Mouse (Mus musculus) heart, embryonic 16.5 days (tissue): ENCODE results near the gene Fcho2. TPM values are rescaled to one million over a fixed set of nuclear protein-coding genes. Genes with fewer than 3 reads are reported as not detected.

ENCODE experiments used
- ATAC-seq: fragments of 200-750 bp; cut with Nextera tagmentation; replicated peaks from 2 replicates; pipeline ENCODE4 v1.8.0; 2017; ENCODE audit warnings: moderate number of reproducible peaks; ENCODE audit not compliant: insufficient read depth, low FRiP score; ENCODE audit errors: extremely low read depth
- H3K27ac ChIP-seq: fragments of 300-500 bp; sonication (generic); 2 replicates; pipeline ENCODE4 v1.5.1; 2014; ENCODE audit warnings: mild to moderate bottlenecking, low read length, control low read depth, moderate library complexity
- H3K27me3 ChIP-seq: fragments of 300-500 bp; sonication (generic); 2 replicates; pipeline ENCODE4 v1.6.1; 2014; ENCODE audit warnings: low read length, mixed read lengths; ENCODE audit not compliant: control insufficient read depth, insufficient read depth
- H3K36me3 ChIP-seq: fragments of 300-500 bp; sonication (generic); 2 replicates; pipeline ENCODE4 v1.6.1; 2014; ENCODE audit not compliant: control insufficient read depth, insufficient read depth
- H3K4me1 ChIP-seq: fragments of 300-500 bp; sonication (generic); 2 replicates; pipeline ENCODE4 v1.6.1; 2014; ENCODE audit warnings: low read length, mixed read lengths; ENCODE audit not compliant: control insufficient read depth, insufficient read depth
- H3K4me2 ChIP-seq: fragments of 300-500 bp; sonication (generic); 2 replicates; pipeline ENCODE4 v1.6.1; 2014; ENCODE audit warnings: low read depth, mild to moderate bottlenecking, control low read depth, low read length
- H3K4me3 ChIP-seq: fragments of 300-500 bp; sonication (generic); 2 replicates; pipeline ENCODE4 v1.5.1; 2014; ENCODE audit warnings: mild to moderate bottlenecking, control low read depth, low read length
- H3K9ac ChIP-seq: fragments of 300-500 bp; sonication (generic); 2 replicates; pipeline ENCODE4 v1.6.1; 2014; ENCODE audit warnings: low read length, control low read depth
- H3K9me3 ChIP-seq: fragments of 300-500 bp; sonication (generic); replicated peaks from 2 replicates; pipeline ENCODE4 v1.6.1; 2016; ENCODE audit warnings: low read length; ENCODE audit not compliant: control insufficient read depth
- WGBS: fragments of 180-500 bp; shearing (Covaris S2); extraction: QIAGEN DNeasy Blood & Tissue Kit; methylation state at CpG from one replicate; pipeline ENCODE4 v1.1.7; 2014; 5-methylcytosine and 5-hydroxymethylcytosine counted together
- polyA plus RNA-seq: library from polyadenylated mRNA; unstranded; fragments of >200 nt; fragmentation: Nextera tagmentation; extraction: Ambion mirVana; gene quantifications from 2 replicates; pipeline ENCODE4 v1.2.1, GENCODE M21; 2015

The Fcho2 gene
- polyA plus RNA-seq, 1 experiment from 2014 or later, result 28.2 TPM

DNA sequence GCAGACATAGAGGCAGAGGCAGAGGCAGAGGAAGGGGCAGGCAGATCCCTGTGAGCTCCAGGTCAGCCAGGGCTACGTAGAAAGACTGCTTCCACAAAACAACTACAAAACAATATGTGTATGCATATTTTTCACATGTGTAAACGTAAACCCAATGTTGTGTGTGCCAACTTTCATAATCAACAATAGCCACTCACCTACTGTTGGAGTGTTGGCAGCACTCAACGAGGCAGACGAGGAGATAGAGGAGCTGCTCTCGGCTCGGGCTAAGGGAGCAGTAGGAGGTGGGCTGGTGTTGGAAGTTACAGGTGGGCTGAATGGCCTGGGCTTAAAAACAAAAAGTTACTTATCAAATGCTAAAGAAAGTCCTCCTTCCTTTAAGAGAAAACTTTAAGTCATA is 72.0 kb downstream of the Fcho2 start:
- 79% methylated on average over 6 of the region's 6 CpGs for WGBS
- Histone ChIP-seq H3K9me3 (no peaks in the 10 kb centered on the region), H3K4me1 (no peaks in the 10 kb centered on the region), H3K36me3 (peaks cover 29% of the 10 kb centered on the region), H3K27ac (no peak overlapping the region), H3K4me2 (no peak overlapping the region), H3K4me3 (no peak overlapping the region), H3K27me3 (no peaks in the 10 kb centered on the region), H3K9ac (no peak overlapping the region)
- ATAC-seq, result no peak

DNA sequence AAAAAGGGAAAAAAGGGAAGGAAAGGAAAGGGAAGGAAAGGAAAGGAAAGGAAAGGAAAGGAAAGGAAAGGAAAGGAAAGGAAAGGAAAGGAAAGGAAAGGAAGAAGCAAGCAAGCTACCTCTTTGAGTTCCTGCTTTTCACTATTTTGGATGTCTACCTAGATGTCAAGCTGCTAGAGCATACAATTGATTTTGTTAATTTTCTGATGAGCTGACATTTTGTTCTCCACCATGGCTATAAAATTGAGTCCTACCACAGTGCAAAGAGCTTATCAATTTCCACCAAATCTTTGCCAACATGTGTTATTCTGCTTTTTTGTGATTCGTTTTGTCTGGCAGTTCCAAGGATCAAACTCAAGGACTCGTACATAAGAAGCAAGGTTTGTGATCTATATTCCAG is 77.0 kb downstream of the Fcho2 start:
- Histone ChIP-seq H3K27me3 (no peaks in the 10 kb centered on the region), H3K9ac (no peak overlapping the region), H3K27ac (no peak overlapping the region), H3K4me1 (no peaks in the 10 kb centered on the region), H3K4me3 (no peak overlapping the region), H3K9me3 (no peaks in the 10 kb centered on the region), H3K36me3 (peaks cover 13% of the 10 kb centered on the region), H3K4me2 (no peak overlapping the region)
- 92% methylated on average over 2 of the region's 2 CpGs for WGBS
- ATAC-seq, result no peak

DNA sequence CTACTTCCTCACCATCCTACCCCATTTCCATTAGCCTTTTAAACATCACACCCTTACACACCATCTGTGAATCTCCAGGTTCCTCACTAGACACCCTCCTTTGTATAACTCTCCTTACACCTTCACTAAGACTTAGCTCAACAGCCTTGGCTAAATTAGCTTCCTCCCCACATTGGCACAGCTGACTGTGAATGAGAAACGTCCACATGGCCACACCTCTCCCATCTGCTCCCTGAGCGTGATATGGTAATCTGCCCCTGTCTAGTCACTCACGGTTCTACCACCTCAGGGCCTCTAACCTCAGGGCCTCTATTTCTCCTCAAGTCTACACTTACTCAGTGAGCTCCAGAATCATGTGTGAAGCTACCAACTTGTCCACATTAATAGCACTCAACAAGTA is 82.0 kb downstream of the Fcho2 start:
- WGBS, result 42% methylated on average over 3 of the region's 3 CpGs
- no peak overlapping the region for H3K4me3 ChIP-seq
- H3K36me3 ChIP-seq, result peaks cover 28% of the 10 kb centered on the region
- H3K4me1 ChIP-seq, result no peaks in the 10 kb centered on the region
- no peak overlapping the region for H3K9ac ChIP-seq
- H3K27me3 ChIP-seq, result no peaks in the 10 kb centered on the region
- H3K27ac ChIP-seq, result no peak overlapping the region
- ATAC-seq, result no peak
- no peaks in the 10 kb centered on the region for H3K9me3 ChIP-seq
- H3K4me2 ChIP-seq, result no peak overlapping the region

- Histone ChIP-seq H3K27me3 (no peaks in the 10 kb centered on the region), H3K4me3 (no peak overlapping the region), H3K9ac (no peak overlapping the region), H3K27ac (no peak overlapping the region), H3K36me3 (peaks cover 38% of the 10 kb centered on the region), H3K4me1 (no peaks in the 10 kb centered on the region), H3K4me2 (no peak overlapping the region), H3K9me3 (no peaks in the 10 kb centered on the region)
- no peak for ATAC-seq
- WGBS, result 43% methylated on average over 1 of the region's 1 CpGs
These were observed 85.8 kb downstream of the Fcho2 start for GRCm38 (mm10) chr13:98729271-98730062.

GRCm38 (mm10) chr13:98726494-98726893 is 88.8 kb downstream of the Fcho2 start:
- no peaks in the 10 kb centered on the region for H3K4me1 ChIP-seq
- no peak overlapping the region for H3K4me3 ChIP-seq
- H3K9ac ChIP-seq, result no peak overlapping the region
- no peaks in the 10 kb centered on the region for H3K9me3 ChIP-seq
- WGBS, result 59% methylated on average over 4 of the region's 4 CpGs
- H3K36me3 ChIP-seq, result peaks cover 31% of the 10 kb centered on the region
- H3K27me3 ChIP-seq, result no peaks in the 10 kb centered on the region
- no peak overlapping the region for H3K27ac ChIP-seq
- 0 out of 2 replicates have a peak, but pooled peaks have one; percentile 52 for ATAC-seq
- H3K4me2 ChIP-seq, result no peak overlapping the region

DNA sequence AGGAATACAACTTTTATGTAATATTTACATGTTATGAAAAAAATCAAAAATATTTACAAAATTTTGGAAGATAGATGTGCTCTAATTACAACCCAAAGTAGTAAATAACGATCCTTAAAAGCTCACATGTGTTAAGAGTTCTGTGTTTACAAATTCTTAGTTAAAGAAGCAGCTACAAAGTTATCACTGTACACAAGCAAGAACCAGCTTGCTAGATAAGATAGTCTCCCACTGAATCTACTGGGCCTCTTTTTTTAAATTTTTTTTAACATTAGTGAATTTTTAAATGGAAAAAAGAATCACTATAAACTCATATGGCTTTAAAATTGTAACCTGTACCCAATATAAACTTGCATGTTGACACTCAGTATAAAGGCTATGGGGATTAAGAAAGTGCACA is 91.8 kb downstream of the Fcho2 start:
- no peak overlapping the region for H3K9ac ChIP-seq
- no peaks in the 10 kb centered on the region for H3K9me3 ChIP-seq
- WGBS, result 74% methylated on average over 1 of the region's 1 CpGs
- H3K27ac ChIP-seq, result no peak overlapping the region
- H3K4me3 ChIP-seq, result no peak overlapping the region
- H3K4me1 ChIP-seq, result no peaks in the 10 kb centered on the region
- H3K27me3 ChIP-seq, result no peaks in the 10 kb centered on the region
- H3K4me2 ChIP-seq, result no peak overlapping the region
- H3K36me3 ChIP-seq, result peaks cover 22% of the 10 kb centered on the region
- no peak for ATAC-seq

DNA sequence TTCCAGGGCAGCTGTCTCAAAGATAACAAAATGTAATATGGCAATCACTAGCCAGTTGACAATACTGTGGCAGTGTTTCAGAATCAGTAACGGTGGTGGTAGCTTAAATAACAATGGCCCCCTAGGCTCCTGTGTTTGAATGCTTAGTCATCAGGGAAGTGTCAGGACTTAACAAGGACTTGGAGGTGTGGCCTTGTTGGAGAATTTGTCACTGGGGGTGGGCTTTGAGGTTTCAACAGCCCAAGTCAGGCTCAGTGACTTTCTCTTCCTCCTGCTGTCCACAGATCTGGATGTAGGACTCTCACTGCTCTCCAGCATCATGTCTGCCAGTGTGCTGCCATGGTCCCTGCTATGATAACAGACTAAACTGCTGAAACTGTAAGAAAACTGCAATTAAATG is 93.0 kb downstream of the Fcho2 start:
- ATAC-seq, result no peak
- Histone ChIP-seq H3K36me3 (peaks cover 22% of the 10 kb centered on the region), H3K4me1 (no peaks in the 10 kb centered on the region), H3K9me3 (no peaks in the 10 kb centered on the region), H3K27ac (no peak overlapping the region), H3K4me2 (no peak overlapping the region), H3K4me3 (no peak overlapping the region), H3K9ac (no peak overlapping the region), H3K27me3 (no peaks in the 10 kb centered on the region)
- 50% methylated on average over 1 of the region's 1 CpGs for WGBS

DNA sequence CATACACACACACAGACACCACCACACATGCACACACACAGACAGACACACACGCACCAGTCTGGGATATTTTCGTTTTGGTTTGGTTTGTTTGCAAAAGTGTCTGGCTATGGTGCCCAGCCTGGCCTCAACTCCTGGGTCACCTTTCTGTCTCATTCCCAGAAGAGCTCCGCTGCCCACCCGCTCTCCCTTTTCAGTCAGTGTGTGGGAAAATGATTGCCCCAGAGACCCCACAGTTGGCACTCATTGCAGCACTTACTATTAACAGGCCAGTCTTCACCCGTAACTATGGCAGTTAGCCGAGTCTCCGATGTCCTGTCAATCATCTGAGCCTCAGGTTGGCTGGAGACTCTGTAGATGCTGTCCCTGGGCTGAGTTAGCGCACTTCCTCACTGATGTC is 99.1 kb downstream of the Fcho2 start:
- no peaks in the 10 kb centered on the region for H3K4me1 ChIP-seq
- no peak overlapping the region for H3K4me3 ChIP-seq
- no peak overlapping the region for H3K9ac ChIP-seq
- ATAC-seq, result no peak
- H3K27ac ChIP-seq, result no peak overlapping the region
- no peaks in the 10 kb centered on the region for H3K9me3 ChIP-seq
- no peak overlapping the region for H3K4me2 ChIP-seq
- H3K36me3 ChIP-seq, result 0 out of 2 replicates have a peak, but pooled peaks cover 2% of the 10 kb centered on the region
- no peaks in the 10 kb centered on the region for H3K27me3 ChIP-seq
- WGBS, result 83% methylated on average over 8 of the region's 8 CpGs

DNA sequence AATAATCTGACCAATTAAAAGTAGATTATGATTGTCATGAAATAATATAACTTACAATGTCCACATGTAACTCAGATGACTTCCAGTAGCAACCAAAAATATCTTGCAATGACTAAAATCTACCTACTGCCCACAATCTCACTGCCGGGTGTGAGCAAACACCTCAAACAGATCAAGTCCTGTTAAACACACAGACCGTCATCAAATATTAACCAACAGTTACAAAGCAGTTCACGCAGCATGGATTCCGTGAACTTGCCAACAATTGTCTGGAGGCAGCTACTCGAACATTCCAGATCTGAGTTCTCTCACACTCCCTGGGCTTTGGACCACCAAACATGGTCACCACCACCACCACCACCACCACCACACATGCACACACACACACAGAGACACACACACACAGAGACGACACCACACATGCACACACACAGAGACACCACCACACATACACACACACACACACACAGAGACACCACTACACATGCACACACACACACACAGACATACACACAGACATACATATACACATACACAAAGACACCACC is 99.7 kb downstream of the Fcho2 start:
- ATAC-seq, result no peak
- Histone ChIP-seq H3K4me1 (no peaks in the 10 kb centered on the region), H3K9me3 (no peaks in the 10 kb centered on the region), H3K4me3 (no peak overlapping the region), H3K9ac (no peak overlapping the region), H3K36me3 (0 out of 2 replicates have a peak, but pooled peaks cover 2% of the 10 kb centered on the region), H3K4me2 (no peak overlapping the region), H3K27ac (no peak overlapping the region), H3K27me3 (no peaks in the 10 kb centered on the region)
- 82% methylated on average over 6 of the region's 6 CpGs for WGBS
